Mouse (Mus musculus): ENCODE data around the gene Atad2b.

- TF ChIP-seq GATA2 (IDR thresholded peaks at IDR 0.05; ENCODE audit: borderline replicate concordance, low read depth, low read length) (no peak), POLR2AphosphoS5 (IDR thresholded peaks at IDR 0.05; ENCODE audit: insufficient replicate concordance, low read depth, low read length) (no peak)
Measured at GRCm38 (mm10) chr12:5087787-5088519, 170.8 kb downstream of the Atad2b start.

Measured in G1E (cell line).